Mouse (Mus musculus) cerebellum, adult 9-11 months (tissue): ENCODE results near the gene Ube2o.
"Not testable (repeated sequence)": the region's sequence is repeated elsewhere in the genome, so short reads cannot be mapped to it uniquely, and the experiment has no call there.

Source experiments
- DNase-seq: peaks from one replicate; pipeline ENCODE4 v3.0.0; 2022

The Ube2o gene

DNA sequence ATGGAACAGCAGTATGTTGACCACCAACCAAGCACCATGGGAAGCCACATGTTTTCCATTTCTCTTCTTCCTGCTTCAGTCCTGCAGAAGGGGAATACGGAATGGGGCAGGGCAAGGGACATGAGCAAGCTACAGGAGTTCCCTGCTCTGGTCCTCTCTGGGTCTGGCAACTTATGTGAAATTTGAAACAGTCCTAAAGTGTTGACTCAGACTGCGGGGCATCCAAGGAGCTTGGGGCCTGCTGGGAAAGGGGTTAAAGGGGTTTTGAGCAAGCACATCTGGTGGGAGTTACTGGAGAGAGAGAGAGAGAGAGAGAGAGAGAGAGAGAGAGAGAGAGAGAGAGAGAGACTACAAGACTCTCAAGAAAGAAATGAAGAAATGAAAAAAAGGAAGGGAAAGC, 72.6 kb downstream of the Ube2o start:
- DNase-seq: no peak

DNA sequence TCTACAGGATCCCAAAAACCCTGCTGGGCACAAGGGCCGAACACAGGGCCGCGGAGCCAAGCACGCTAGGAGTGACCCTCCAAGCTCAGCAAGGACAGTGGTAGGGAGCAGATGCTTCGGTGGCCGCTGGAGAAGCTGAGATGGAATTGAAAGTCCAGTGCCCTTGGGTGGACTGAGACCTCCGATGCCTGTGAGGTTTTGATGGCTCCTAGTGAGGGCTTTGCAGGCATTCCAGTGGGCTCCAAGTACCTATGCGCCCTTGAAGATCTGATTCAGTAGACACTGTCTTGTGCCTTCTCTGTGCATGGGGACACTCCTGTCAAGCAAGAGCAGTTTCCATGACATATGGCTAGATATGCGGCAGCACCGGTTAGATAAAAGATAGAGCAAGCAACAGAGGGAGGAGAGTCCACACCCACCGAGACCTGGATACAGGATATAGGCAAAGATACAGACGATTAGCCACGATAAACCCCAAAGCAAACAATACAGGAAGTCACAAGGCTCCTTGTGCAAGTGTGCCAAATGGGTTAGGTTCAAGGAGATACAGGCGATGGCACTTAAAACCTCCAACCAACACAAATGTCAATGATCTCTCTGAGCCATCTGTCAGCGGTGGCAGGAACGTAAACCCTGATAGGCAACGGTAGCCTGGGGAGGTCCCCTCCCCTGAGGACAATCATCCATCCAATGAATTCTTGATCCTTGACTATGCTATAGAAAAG, 74.9 kb downstream of the Ube2o start:
- DNase-seq: no peak

DNA sequence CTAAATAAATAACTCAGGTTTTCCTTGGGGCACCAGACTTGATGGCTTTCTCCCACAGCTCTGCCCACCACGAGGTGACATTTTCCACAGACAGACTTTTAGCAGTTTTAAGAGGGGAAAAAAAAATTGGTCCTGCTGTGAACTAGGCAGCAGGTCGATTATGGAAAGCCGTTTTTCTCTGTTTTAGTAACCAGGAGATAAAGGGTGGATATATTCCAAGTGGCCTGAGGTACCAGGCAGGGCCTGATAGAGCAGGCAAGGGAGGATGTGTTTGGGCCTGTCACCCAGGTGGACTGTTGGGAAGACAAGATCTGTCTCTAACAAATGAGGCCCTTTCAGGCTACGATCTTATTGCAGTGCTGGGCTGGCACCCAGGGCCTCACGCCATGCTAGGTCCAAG, 75.7 kb downstream of the Ube2o start:
- DNase-seq: no peak

DNA sequence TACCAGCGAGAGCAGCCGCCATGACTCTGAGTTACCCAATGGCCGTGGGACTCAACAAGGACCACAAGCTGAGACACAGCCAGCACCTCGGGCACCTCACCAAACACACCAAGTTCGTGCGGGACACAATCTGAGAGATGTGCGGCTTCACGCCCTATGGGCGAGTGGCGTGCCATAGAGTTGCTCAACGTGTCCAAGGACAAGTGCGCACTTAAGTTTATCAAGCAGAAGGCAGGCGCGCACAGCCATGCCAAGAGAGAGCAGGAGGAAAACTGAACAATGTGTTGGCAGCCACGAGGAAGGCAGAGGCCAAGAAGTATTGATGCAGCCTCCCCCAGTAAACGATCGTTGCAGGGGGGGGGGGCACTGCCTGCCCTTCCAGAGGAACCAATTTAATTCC, 76.7 kb downstream of the Ube2o start:
- no peak for DNase-seq

DNA sequence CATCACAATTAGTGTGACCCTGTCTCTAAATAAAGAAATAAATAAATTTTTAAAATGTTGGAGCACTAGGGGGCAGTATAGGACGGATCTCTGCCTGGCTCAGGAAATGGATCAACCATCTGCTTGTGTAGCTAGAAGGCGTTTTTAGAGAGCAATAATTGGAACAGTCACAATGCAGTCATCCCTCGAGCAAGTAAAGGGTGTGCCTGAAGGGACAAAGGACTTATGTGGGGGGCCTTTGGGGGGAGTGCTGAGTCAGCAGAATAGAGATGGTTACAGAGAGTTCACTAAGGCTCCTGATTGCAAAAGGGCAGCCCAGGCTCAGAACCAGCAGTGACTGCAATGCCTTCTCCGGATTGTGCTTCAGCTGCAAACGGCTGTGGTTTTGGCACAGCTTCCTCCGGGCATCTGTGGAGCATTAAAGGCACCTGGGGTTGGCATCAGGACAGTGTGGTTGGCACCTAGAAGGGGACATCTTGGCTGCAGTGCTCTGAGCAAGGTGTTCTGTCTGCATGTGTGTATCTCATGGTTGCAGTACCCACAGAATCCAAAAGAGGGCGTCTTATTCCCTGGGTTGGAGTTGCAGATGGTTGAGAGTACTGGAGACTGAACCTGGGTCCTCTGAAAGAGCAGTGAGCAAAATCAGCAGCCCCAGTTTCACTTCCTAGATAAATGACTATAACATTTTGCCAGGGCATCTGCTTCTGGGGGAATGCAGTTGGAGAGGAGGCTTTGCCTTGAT, 80.1 kb downstream of the Ube2o start:
- peak; percentile 52 for DNase-seq

DNA sequence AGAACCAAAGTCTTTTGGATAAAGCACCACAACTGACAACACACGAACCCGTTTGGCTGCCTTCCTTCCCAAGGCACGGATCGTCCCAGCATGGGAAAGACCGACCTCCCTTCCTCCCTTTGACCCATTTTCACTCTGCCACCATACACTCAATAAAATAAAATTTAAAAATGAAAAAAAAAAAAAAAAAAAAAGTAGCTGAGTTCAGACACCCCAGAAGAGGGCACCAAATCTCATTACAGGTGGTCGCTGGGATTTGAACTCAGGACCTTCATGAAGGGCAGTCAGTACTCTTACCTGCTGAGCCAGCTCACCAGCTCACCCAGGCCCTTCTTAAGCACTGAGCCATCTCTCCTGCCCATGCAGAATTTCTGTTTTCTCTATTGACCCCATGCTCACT, 82.2 kb downstream of the Ube2o start:
- DNase-seq: no peak

DNA sequence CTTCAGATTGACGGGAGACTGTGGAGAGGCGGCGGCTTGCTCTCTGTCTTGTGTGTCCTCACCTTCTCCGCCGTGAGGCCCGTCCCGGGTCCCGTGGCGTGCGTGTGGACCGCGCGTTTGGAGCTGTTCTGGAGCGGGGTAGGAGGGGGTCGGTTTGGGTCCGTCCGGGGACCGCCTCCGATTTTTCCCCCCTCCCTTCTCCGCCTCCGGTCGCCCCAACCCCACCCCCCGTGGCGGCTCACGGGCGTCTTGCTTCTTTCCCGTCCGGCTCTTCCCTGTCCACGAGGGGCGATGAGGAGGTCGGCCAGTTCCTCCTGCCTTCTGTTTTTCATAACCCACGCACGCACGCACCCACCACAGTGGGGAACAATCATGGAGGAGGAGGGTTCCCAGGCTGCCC, 82.7 kb downstream of the Ube2o start:
- DNase-seq: no peak

DNA sequence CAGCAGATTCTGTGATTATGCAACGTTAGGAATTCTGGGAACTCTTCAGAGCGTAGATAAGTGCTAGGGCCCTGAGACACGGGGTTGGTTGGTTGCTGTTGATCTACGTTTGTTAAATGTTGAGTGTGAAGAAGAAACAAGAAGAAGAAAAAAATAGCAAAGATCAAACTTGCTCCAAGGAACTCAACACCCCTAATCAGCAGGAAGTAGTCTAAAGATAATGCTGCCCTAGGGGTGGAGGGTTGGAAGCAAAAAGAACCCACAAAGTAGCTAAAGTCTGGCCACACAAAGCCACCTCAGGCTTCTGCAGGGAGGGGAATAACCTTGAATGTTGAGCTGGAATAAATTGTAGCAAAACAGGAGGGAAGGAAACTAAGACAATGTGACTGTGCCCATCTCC, 83.9 kb downstream of the Ube2o start:
- DNase-seq: no peak

DNA sequence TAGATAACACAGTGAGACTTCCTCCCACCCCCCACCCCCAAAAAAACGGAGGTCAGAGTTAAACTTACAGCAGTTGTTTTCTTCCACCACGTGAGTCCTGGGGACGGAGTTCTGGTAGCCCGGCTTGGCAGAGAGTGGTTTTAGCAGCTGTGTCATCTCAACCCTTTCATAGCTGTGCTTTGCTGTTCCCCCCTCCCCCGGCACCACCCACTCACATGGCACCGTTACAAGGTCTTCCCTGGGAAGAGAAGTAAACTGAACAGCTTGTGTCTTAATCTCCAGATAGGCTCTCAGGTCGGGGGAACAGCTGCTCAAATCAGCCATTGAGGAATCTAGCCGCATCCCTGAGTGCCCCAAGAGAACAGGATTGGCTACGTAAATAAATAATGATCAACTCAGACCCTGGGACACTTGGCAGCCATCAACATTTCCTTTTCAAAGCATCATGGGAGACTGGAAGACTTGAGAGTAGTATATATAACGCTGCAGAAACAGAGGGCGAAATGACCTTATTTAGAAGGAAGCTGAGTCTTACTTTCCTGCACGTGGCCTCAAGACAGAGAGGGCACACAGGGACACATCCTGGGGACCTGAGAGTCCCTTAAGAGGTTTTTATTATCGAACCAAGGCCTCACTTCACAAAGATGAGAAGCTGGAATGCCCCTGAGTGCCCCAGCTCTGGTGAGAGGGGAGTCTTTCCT, 86.6 kb downstream of the Ube2o start:
- no peak for DNase-seq

DNA sequence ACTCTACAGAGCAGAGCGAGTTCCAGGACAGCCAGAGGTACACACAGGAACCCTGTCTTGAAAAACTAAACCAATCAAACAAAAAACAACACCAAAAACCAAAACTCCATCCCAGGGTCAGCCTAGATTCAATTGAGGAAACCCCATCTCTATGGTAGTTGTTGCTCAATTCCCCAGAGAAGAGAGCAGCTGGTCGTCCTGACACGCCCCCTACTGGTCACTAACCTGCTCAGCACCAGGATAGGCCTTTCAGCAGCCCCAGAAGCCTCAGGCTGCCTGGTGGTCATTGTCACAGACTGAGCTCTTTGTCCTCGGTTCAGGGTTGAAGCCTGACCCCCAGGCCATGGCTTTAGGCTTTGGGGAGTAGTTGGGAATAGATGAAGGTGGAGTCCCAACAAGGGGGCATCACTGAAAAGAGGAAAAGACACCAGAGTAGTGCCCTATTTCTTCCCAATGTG, 87.4 kb downstream of the Ube2o start, which contains the start of gene Prpsap1:
TSS of gene Prpsap1 (minus strand) at position 408 of the 458 bp plus-strand sequence.
- DNase-seq: no peak

DNA sequence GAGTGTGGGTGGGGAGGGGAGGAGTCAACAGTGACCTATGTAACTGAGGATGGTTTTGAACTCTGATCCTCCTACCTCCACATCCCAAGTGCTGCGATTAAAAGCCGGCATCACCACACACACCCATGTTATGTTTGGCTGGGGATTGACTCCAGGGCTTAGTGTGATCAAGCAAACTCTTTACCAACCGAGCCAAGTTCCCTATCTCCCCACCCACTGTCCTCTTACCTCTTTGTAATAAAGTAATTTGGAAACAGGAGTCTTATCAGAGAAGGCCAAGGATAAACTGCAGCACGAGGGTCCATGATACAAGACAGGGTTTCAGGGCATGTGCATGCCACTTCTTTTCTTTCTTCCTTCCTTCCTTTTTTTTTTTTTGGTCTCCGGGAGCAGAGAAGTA, 88.1 kb downstream of the Ube2o start:
- no peak for DNase-seq

DNA sequence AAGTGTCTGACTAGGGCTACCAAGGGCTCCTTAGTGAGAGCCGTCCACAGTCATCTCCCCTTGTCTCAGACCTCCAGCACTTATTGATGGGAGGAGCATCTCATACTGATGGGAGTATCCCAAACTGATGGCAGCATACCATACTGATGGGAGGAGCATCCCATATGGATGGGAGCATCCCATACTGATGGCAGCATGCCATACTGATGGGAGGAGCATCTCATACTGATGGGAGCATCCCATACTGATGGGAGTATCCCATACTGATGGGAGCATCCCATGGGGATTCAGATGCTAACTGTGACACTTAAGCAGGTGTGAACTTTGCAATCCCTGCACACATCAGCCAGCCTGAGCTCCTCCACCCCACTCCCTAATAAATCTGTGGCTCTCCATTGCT, 88.7 kb downstream of the Ube2o start:
- DNase-seq: not testable (repeated sequence)

DNA sequence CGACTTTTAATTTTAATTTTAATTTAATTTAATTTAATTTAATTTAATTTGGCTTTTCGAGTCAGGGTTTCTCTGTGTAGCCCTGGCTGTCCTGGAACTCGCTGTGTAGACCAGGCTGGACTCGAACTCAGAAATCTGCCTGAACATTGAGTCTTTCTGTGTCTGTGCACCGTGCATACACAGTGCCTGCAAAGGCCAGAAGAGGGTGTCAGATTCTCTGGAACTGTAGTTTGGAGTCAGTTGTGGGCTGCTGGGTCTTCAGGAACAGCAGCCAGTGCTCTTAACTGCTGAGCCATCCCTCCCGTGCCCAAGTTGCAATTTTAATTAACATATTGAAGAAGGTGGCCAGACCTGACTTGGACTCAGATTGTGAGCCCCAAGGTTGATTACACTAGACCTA, 89.9 kb downstream of the Ube2o start:
- peak; percentile 16 for DNase-seq

DNA sequence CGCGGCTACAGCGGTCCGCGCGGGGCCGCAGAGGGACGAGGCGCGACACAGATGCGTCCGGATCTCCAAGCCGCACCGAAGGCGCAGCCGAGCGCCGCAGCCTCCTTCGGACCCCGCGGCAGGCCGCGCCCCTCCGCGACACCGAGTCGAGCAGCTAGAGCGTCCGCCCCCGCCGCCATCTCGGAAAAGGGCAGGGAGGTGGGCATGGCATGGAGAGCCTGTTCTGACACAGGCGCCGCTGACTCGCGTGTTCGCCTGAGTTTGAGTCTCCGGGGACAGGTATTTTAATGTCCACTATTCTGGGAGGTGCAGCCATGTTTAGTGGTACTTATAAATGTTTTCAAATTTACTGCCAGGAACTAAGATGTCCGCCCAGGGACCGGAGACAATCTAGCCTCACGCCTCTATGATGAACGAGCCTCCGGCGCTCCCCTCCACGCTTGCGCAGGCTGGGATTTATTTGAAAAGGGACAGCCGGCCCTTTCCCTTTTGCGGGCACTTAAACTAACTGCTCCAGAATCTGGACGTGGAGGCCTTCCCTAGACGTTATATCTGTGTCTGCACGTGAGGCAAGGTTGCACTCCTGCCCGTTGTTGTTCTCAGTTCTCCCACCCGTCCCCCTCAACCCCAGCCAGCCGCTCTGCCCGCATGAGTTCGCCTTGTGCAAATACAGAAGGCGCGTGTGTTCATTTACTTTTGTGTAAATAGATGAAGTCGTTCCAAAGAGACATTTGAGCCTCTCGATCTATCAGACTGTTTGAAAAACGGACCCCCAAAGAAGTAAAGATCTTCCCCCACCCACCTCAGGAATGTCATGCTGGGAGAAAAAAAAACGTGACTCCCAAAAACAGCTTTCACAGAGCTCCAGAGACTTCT, 90.8 kb downstream of the Ube2o start:
- peak; percentile 84 for DNase-seq

DNA sequence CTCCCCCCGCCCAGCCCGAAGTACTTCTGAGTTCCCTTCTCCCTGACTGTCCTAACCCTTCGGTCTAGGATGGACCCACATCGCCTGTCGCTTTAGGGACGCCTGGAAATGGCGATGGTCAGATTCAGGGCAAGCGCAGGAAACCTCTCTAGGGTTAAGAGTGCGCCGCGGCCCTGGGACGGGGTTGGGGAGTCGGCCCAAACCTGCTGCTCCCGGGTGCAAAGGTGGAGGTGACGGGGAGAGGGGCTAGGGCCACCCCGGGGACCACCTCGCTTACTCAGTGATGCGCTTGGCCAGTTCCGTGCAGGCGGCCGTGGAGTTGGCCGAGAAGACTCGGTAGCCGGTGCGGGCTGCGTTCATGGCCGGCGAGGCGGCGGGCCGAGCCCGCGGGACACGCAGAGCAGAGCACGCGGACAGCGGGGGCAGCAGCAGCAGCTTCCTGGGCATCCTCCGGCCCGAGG, 91.4 kb downstream of the Ube2o start:
- peak; percentile 36 for DNase-seq

DNA sequence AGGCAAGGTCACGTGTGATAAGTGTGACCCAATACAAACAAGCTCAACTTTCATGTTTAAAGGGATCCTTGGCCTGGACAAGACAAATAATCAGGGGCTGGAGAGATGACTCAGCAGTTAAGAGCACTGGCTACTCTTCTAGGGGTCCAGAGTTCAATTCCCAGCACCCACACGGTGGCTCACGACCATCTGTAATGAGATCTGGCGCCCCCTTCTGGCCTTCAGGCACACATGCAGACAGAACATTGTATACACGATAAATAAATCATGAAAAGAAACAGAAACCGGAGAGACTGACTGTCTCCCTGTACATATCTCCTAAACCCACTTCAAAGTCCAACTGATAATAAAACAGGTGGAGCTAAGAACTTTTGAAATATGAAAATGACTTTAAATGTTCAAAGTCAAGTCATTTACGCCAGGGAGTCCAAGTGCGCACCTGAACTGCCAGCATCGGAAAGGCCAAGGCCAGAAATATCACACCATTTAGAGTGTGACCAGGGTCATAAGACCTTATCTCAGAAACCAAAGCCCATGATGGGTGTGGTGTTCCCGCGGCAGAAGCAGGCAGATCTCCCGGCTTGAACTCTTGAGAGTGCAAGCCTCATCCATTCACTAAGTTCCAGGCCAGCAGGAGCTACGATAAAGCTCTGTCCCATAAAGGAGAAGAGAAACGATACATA, 92.4 kb downstream of the Ube2o start:
- DNase-seq: no peak

DNA sequence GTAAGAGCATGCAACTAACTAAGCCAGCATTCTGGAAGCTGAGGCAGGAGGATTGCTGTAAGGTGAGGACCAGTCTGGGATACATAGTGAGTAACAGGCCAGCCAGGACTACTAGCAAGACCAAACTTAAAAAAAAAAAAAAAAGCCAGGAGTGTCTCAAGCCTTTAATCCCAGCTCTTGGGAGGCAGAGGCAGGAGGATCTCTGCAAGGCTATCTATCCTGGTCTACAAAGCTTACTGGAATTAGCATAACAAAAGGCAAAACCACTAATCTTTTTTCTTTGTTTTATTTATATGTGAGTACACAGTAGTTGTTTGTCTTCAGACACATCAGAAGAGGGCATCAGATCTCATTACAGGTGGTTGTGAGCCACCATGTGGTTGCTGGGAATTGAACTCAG, 93.0 kb downstream of the Ube2o start:
- DNase-seq: no peak
